Mouse (Mus musculus): Measurements from ENCODE around the gene Notch2. TPM values are rescaled to one million over a fixed set of nuclear protein-coding genes. Genes with fewer than 3 reads are reported as not detected.

Gene Notch2
- total RNA-seq, 1 experiment from 2014 or later: 219 TPM

- no peak for ATAC-seq (ENCODE audit: extremely low read depth, insufficient number of reproducible peaks, low FRiP score, poor library complexity, severe bottlenecking)
These were observed 49.4 kb downstream of the Notch2 start for GRCm38 (mm10) chr3:98062591-98063185.

GRCm38 (mm10) chr3:98063186-98063771 lies 50.0 kb downstream of the Notch2 start:
- no peak for ATAC-seq (ENCODE audit: extremely low read depth, insufficient number of reproducible peaks, low FRiP score, poor library complexity, severe bottlenecking)

- no peak for ATAC-seq (ENCODE audit: extremely low read depth, insufficient number of reproducible peaks, low FRiP score, poor library complexity, severe bottlenecking)
These were observed 50.5 kb downstream of the Notch2 start for GRCm38 (mm10) chr3:98063833-98064232.

DNA sequence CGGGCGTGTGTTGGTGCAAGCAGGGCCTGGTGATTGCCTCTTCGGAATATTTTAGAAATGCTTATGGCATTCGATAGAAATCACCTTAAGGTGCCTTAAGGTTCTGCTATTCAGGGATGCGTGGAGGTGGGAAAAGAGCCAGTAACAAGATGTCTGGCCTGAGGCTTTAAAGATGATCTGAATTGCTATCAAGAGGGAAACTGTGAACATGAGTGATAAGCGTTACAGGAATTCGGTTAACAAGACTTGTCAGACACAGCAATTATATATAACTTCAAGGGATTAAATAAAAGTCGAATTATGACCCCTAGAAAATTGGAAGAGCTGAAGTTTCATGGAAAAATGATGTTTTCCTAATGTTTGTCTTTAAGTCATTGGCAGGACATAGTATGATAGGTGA lies 51.7 kb downstream of the Notch2 start:
- no peak for ATAC-seq (ENCODE audit: extremely low read depth, insufficient number of reproducible peaks, low FRiP score, poor library complexity, severe bottlenecking)

DNA sequence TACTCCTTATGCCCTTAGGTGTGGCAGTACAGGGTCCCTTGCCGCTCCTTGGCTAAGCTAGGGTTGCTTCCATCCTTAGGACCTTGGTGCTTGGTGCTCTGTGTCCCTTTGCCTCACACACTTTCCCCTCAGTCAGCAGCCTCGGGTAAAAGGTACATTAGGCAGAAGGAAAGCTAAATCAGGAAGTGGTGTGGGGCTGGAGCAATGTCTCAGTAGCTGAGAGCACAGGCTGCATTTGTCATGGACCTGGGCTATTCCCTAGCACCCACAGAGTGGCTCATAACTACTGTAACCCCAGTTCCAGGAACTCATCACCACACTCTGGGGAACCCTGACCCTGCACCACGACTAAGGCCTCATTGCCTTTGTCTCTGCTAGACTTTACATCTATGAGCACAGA lies 53.1 kb downstream of the Notch2 start:
- peak; percentile 37; the same call in 1 of the 2 replicates for ATAC-seq (ENCODE audit: extremely low read depth, insufficient number of reproducible peaks, low FRiP score, poor library complexity, severe bottlenecking)

- no peak for ATAC-seq (ENCODE audit: extremely low read depth, insufficient number of reproducible peaks, low FRiP score, poor library complexity, severe bottlenecking)
These were observed 54.1 kb downstream of the Notch2 start for GRCm38 (mm10) chr3:98067413-98067812.

DNA sequence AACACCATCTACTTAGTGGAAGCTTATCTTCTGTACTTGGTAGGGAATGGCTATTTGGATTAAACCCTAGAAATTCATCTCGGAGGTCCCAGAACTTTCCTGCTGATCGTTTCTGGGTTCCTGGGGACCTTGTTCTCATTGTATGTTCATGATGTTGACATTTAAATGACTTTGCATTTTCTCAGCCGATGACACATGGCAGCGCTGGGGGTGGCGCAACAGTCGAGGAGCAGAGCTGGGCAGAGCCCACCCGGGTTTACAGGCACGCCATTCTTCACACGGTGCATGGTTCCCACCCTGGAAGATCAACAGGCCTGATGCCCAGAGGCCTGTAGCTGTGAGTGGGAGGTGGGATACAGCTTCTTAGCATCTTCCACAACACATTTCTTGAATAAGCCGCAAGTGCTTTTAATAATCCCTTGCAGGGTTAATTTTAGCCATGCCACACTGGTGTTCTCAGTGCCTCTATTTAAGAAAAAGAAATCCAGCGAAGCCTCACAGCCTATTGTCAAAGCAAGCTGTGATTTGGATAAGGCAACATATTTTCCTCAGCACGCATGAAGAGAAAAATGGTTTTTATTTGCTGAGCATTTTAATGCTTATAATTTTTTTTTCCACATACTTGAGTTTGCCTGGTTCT lies 54.6 kb downstream of the Notch2 start:
- peak; percentile 36; the same call in 1 of the 2 replicates for ATAC-seq (ENCODE audit: extremely low read depth, insufficient number of reproducible peaks, low FRiP score, poor library complexity, severe bottlenecking)

- peak; percentile 83 for ATAC-seq (ENCODE audit: extremely low read depth, insufficient number of reproducible peaks, low FRiP score, poor library complexity, severe bottlenecking)
These were observed 55.8 kb downstream of the Notch2 start for GRCm38 (mm10) chr3:98069161-98069560.

DNA sequence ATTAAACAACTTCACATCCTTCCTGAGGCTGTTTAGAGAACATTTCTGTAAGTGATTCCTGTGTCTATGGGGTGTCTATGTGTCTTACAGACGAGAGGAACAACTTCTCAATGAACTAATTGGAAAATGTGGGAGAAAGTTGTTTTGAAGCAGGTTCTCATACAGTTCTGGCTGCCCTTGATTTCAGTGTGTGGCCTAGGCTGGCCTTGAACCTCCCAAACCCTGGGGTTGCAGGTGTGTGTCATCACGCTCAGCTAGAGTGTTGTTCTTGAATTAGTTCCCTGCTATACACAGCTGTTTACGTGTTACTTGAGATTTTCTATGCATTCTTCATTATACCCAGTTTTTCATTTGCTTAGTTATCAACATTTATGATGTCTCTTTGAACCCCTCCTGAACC lies 56.5 kb downstream of the Notch2 start:
- ATAC-seq (ENCODE audit: extremely low read depth, insufficient number of reproducible peaks, low FRiP score, poor library complexity, severe bottlenecking): no peak

GRCm38 (mm10) chr3:98072570-98072969 lies 59.2 kb downstream of the Notch2 start:
- ATAC-seq (ENCODE audit: extremely low read depth, insufficient number of reproducible peaks, low FRiP score, poor library complexity, severe bottlenecking): no peak

GRCm38 (mm10) chr3:98073545-98073944 lies 60.2 kb downstream of the Notch2 start:
- ATAC-seq (ENCODE audit: extremely low read depth, insufficient number of reproducible peaks, low FRiP score, poor library complexity, severe bottlenecking): no peak

DNA sequence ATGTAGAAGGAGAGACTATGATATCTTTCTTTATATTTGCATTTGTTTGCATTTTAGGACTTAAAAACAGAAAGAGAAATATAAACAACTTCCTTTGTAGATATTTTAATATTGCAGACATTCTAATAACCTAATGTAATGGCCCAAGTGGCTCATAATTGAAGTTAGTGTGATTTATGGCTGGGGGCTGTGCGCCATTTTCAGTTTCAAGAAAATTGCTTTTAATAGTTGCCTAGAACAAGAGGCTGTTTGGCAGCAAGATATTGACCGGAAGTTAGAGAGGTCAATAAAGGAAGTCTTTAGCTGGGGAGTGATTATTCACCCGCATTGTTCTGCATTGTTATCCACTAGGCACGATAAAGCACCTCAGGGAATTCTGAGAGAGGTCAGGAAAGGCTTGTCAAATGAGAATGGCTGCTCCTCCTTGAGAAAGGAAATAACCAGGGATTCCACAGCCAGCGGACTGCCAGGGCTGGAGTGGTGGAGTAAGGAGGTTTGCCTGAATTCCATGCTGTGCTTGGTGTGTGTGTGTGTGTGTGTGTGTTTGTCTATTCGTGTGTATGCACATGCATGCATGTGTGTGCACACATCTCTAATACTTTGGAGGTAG lies 61.4 kb downstream of the Notch2 start:
- ATAC-seq (ENCODE audit: extremely low read depth, insufficient number of reproducible peaks, low FRiP score, poor library complexity, severe bottlenecking): no peak

- no peak for ATAC-seq (ENCODE audit: extremely low read depth, insufficient number of reproducible peaks, low FRiP score, poor library complexity, severe bottlenecking)
These were observed 64.5 kb downstream of the Notch2 start for GRCm38 (mm10) chr3:98077866-98078265.

- no peak for ATAC-seq (ENCODE audit: extremely low read depth, insufficient number of reproducible peaks, low FRiP score, poor library complexity, severe bottlenecking)
These were observed 65.5 kb downstream of the Notch2 start for GRCm38 (mm10) chr3:98078816-98079215.

- no peak for ATAC-seq (ENCODE audit: extremely low read depth, insufficient number of reproducible peaks, low FRiP score, poor library complexity, severe bottlenecking)
These were observed 66.4 kb downstream of the Notch2 start for GRCm38 (mm10) chr3:98079601-98080215.

- no peak for ATAC-seq (ENCODE audit: extremely low read depth, insufficient number of reproducible peaks, low FRiP score, poor library complexity, severe bottlenecking)
These were observed 67.3 kb downstream of the Notch2 start for GRCm38 (mm10) chr3:98080630-98081029.

GRCm38 (mm10) chr3:98082188-98082587 lies 68.9 kb downstream of the Notch2 start:
- no peak for ATAC-seq (ENCODE audit: extremely low read depth, insufficient number of reproducible peaks, low FRiP score, poor library complexity, severe bottlenecking)

GRCm38 (mm10) chr3:98082972-98083371 lies 69.6 kb downstream of the Notch2 start:
- ATAC-seq (ENCODE audit: extremely low read depth, insufficient number of reproducible peaks, low FRiP score, poor library complexity, severe bottlenecking): no peak

GRCm38 (mm10) chr3:98084061-98084655 lies 70.8 kb downstream of the Notch2 start:
- ATAC-seq (ENCODE audit: extremely low read depth, insufficient number of reproducible peaks, low FRiP score, poor library complexity, severe bottlenecking): peak; percentile 44; the same call in 1 of the 2 replicates

Measured in neutrophil, adult 5-6 weeks (primary cell).